Mouse (Mus musculus): ENCODE data around the gene Trp53i11.

The Trp53i11 gene

DNA sequence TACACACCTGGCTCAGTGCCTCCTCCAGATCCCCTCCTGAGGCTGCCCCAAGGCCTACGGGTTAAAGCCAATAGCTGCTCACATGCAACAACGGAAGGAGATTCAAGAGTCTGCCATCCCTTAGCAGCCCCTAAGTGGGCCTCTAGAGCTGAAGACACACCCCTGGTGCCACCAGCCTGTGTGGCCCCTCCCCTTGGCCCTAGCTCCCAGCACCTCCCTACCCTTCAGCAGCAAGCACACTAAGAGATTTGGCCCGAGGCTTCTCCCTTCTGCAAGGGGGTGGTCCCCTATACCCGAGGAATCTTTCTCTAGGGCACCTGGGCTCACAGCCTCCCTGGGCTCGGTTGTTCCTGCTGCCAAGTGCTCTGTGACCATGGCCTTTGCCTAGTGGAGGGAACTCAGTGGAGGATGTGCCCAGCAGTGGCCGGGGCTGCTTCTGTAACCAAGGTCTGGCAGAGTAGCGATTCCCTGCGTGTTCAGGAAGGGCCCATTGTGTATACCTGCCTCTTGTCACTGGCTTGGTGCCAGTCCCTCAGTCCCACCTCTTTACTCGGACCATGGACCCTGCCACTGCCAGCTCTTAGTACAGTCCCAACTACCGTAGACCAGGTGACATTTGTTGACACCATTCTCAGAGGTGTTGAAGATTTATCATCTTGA, 13.5 kb downstream of the Trp53i11 start:
- DNase-seq: no peak

DNA sequence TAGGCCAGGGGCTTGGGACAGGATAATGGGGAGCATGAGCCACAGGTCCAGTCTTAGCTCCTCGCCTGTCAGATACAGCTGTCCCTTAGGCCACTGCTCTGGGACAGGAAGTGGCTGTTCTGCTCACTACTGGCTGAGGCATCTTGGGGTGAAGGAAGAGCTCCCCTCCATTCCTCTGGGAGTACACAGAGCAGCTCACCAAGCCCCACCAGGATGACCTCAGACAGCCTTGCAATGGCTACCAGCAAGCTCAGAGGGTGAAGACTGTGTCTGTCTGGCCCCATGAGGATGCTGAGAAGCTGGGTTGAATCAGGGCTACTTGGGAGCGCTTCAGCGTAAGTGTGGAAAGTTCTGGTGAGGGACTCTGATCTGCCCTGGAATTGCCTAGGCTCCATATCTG, 14.6 kb downstream of the Trp53i11 start:
- DNase-seq: no peak

DNA sequence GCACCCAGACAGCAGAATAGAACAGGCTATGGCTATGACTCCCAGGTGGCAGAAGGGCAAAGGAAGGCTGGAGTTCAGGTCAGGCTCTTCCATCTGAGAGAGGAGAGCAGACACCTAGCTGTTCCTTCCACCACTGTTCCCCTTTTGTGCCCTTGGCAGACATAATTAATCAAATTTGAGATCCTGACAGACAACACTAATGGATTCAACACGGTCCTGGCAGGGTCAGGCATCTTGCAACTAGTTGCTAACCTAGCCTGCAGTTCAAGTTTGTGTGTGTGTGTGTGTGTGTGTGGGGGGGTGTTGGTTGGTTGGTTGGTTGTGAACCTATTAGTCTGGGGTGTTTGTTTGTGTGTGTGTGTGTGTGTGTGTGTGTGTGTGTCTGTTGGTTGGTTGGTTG, 15.4 kb downstream of the Trp53i11 start:
- no peak for DNase-seq

DNA sequence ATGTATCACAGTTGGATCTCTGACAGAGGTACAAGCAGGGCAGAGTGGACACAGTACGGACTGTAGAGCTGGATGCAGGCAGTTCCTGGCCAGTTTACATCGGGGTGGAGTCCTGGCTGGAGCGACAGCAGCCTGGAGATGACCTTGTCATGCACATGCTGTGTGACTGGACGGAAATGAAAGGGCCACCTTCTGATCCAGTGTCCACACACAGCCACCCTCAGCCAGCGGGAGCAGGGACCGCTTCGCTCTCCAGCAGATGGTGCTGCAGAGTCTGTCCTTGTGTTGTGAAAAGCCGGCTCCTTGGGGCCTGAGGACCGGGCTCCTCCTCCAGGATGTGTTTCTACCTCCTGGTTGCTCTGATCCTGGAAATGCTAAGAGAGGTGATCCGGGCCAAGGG, 16.3 kb downstream of the Trp53i11 start:
- DNase-seq: peak; percentile 87

DNA sequence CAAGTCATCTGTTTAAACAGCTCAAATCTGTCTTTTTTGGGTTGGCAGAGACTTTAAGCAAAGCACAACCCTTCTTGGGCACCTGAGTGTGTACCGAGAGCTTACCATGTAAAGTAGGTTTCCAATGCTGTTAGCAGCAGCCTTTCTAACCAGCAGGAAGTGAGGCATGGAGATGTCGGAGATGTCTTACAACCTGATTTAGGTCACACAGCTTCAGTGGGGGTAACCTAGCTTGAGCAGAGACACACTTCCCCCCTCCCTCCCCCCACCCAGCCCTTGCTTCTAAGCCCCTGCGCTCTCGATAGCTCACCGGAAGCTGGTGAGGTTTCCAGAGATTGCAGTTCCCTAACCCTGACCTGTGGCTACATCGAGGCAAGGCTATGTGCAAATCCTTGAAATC, 17.2 kb downstream of the Trp53i11 start:
- no peak for DNase-seq

DNA sequence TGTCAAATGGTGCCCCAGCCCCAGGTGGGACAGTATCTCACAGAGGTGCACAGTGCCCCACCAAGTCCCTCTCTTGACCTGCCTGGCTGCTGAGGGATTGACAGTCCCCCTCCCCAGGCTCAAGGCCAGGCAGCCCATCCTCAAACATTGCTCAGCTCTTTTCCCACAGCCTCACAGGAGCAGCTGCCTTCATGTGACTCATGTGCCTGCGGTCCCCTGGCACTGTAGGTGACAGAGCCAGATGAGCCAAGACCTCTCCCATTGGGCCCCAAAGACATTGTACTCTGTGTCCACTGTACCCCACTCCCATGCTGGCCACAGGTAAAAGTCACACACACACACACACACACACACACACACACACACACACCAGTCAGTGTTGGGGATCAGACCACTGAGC, 18.8 kb downstream of the Trp53i11 start:
- DNase-seq: no peak

DNA sequence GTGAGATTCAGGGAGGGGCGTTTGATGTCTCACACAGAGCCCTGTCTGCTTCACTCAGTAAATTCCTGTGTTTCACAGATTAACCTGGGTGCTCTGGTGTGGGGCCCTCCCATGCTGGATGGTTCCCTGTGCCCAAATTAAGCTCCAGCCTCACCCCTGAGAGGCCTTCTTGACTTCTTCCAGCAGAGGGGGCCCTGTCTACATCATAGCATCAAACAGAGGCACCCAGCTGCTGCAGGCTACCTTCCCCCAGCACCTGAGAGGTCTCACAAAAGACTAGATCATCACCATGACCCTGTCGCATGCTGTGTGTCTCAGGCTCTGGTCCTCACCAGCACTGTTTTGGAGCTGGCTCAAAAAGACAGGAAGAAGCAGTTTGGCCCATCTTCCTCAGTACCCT, 25.0 kb downstream of the Trp53i11 start:
- no peak for DNase-seq

DNA sequence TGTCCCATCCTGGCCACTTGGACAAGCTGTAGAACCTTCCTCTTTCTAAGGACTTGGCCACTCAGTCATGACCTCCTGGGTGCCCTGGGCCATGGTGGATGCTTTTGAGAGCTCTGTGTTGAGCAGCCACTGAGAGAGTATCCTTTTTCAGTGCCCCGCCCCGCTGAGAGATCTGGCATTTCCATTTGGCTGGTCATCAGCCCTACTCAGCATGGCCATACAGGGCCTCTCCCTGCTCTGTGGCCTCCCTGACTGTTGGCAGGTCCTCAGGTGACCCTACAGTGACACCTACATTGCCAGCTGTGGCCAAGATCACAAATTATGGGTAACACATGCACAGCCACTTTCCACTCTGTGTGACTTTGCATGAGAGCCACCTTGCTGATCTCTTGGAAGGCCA, 25.5 kb downstream of the Trp53i11 start:
- no peak for DNase-seq

DNA sequence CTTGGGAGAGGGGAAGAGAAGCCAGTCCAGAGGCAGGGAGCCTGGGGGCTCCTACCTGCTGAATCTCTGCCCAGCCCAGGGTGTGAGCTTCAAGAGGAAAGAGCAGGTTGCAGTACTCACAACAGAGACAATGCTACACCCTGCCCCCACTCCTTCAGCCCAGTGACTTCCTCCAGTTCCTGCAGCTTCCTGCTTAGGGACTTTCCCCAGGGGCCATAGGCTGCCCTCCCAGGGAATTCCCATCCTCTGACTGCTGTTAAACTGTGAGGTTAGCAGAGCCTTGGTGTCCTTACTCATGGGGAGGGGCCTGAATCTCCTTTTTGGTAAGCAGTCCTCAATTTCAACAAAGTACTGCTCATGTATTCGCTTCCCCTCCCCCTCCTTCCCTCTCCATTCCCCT, 26.8 kb downstream of the Trp53i11 start:
- no peak for DNase-seq

DNA sequence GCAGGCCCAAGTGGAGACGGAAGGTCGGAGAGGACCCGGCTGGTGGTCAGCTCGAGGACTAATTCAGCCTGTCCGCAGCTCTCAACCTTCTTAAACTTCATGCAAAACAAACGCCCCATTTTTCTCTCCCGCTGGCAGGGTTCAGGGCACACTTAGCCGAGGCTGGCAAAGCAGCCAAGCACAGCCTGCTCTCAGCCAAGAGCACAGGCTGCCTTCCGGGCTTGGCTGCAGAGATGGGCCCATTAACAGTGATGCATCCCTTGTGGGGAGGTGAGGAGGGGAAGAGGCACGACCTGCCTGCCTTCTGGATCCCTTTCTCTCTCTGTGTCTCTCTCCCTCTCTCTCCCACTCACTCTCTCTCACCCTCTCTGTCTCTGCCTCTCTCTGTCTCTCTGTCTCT, 28.4 kb downstream of the Trp53i11 start:
- DNase-seq: peak; percentile 93

DNA sequence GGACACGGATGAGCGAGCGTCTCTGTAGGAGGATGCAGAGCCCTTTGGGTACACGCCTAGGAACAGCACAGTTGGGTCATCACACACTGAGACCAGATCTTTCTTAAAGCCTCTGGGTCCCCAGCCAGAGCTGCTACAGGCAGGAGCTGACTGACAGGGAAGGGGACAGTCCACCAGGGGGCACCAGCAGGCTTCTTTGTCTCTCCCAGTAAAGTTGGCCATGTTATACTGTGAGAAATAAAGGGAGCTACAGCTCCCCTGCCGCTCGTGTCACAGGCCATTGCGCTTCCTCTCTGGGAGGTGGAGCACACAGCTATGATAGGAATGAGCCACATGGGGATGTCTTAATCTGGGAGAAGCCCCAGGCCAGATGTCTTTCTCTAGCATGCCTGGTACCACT, 29.7 kb downstream of the Trp53i11 start:
- peak; percentile 92 for DNase-seq

DNA sequence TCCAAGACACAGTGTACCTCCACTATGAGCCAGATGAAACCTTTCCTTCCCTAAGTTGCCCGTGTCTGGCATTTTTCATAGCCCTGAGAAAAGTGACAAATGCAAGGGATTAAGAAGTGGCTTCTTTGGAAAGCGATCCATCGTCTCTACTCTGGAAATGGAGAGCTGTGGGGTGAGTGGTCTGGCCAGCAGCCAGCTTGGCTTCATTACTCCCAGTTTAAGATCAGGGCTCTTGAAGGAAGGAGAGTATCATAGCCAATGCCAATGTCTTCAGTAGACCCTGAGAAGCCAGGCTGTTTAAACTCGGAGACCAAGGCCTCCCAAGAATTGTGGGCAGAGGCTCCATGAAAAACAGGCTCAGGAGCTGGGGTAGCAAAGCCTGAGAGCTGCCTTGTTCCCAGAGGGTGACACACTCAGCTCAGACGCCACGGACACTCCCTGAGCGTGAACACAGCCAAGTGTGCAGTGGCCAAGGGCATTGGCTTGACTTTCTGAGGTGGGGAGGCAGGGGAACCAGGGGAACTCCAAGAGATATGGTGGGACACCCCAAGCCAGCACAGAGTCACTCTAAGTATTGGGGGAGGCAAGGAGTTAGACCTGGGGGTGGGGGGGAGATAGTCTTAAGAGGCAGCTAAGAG, 31.1 kb downstream of the Trp53i11 start:
- DNase-seq: no peak

DNA sequence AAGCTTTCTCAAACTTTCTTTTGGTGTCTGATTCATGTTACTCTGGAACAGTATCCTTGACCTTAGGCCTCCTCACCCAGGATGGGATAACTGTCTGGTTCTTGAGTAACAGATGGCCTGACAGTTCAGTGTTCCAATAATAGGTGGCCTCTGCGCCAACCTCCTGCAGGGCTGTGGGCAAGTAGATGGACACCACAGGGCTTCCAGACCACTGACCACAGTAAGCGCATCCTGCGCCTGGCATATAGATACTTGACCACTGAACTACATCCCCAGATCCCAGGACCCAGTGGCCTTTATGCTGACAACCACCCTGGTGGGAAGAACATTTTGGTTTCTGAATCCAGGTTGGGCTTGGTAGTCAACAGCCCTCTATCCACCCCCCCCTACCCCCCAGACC, 32.2 kb downstream of the Trp53i11 start:
- peak; percentile 66 for DNase-seq

DNA sequence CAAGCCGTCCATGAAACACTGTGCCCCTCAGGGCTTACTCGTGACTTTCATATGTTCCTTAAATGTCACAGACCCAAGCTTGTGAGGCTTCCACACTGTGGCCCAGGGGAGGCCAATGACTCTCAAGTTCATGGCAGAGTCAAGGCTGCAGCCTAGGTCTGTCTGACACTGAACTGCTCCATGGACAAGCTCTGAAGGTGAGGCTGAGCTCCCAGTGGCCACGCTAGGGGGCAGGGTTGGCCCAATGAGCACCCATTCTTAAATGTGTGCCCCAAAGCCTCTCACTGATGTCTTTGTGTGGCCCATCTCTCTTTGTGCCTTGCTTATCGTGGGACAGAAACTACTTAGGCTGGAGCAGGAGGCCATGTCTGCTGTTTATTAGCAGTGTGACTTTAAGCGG, 33.1 kb downstream of the Trp53i11 start:
- no peak for DNase-seq

DNA sequence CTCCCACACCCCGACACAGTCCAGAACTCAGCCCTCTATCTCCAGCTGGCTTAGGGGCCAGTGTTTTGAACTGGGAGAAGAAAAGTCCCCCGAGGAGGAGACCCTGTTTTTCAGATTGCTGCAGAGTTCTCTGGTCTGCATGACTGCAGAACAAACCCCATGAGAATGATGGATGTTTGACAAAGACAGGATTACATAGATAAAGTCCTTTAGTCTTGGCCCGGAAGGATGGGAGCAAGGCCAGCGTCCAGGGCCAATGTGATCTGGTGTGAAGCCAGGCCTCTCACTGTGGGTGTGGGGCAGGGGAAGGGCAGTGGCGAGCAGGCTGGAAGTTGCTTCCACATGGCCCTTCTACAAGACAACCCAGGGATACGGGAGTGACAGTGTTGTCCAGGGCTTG, 36.1 kb downstream of the Trp53i11 start:
- peak; percentile 80 for DNase-seq

DNA sequence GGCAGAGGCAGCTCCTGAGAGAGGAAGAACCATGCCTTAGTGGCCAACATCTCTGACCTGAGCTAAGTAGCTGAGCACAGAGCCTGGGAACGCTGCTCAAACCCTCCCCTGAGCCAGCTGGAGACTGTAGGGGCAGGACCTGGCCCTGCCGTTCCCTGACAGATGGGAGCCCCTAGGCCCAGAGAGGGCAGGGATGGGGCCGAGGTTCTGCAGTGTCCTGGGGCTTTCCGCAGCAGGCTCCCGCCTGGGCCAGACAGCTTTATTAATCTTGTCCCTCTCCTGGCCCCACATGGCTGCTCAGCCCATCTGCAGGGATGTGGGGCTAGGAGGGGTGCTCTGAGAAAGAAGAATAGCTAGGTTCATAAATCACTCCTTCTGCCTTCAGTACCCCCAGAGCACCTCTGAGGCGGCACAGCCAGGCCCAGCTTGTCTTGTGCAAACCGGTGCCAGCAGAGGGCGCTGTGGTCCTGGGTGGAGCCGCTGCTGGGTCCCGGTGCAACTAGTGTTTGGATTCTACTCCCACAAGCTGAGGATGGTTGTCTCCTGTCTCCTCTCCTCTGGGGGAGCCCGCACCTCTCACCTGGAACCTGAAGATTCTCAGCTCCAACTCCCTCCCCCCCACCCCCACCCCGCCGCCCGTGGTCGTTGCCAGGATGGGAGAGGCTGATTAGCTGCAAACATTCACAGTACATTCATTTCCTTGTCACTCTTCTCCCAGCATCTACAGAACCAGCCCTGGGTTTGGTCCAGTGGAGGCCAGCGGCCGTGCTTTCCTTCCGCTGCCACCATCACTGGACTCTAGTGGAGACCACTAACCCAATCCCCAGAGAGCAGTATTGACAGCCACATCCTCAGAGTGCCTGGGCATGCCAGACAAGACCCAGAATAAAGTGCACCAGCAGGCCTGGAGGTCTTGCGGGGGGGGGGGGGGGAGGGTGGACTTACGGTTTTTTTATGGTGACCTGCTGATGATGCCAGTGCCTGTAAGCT, 39.6 kb downstream of the Trp53i11 start:
- peak; percentile 87 for DNase-seq

DNA sequence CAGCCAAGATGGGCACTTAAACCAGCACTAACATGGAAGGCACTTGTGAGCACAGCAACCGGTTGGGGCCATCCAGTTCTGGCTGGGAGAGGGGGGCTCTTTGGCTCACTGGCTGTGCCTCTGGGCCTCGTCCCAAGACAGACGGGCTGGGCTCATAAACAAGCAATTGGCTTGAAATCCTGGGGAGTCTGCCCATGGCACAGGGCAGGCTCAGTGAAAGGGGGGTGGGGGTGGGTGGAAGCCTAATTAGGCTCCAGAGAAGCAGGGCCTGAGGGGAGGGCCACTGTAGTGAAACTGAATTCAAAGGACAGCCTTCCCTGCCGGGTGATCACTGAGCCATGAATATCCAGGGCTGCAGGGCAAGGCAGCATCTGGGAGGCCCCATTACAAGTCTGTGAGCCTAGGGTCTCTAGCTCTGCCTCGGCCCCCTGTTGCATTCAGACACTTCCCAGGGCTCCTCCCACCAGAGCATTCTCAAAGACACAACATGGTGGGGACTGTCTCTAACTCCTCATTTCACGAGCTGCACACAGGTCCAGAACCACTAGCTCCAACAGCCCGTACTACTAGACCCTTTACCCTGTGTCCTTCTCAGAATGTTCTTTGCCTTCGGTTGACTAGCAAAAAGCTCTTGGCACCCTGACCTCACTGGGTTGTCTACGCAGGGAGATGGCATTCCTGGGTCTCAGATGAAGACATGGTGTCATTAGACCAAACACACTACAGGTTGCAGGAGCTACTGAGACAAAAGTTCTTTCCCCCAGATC, 40.5 kb downstream of the Trp53i11 start:
- DNase-seq: peak; percentile 65

DNA sequence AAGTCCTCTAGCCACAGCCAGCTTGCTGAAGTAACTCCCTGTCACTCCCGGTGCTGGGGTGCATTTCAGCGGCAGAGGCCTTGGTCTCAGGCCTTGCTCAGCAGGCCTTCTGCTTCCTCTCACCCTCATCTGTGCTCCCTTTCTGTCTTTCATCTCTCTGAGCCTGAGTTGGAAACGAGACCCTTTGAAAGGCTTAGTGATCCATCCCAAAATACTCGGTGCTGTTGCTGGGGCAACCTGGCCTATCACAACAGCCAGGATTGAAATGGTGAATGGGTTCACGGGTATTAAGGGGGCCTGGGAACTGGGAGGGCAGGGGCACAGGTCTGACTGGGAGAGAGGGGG, 41.1 kb downstream of the Trp53i11 start:
- DNase-seq: no peak

DNA sequence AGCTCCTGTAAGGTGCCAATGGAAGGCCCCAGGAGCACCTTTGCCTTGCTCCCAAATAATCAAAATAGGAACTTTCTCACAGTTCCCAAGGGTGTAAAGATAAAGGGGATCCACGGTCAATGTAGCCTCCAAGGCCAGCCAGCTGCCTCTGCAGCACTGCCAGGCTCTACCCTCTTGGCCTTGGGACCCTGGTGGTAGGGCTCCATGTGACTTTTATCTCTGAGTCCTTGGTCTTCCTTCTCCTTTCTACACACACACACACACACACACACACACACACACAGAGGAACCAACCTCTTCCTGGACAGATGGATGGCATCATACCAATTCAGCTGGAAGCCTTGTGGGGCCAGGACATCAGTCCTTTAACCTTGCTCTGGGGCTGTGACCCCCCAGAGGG, 44.8 kb downstream of the Trp53i11 start:
- DNase-seq: no peak

DNA sequence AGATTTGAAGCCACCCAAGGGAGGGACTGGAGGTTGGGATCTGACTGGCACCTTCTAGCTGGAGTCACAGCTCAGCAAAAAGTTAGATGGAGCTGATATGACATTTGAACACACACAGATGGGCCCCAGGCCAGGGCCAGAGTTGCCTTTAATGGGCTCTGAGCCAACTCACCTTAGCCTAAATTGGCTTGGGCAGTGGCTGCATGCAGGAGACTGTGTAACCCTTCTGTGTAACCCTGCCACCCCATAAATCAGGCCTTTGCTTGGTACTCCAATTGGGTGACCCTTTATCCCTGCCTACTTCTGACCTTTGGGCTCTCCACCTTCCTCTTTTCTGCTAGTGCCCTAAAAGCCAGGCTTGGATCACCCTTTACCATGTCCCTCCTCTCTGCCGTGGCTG, 49.7 kb downstream of the Trp53i11 start:
- DNase-seq: no peak

DNA sequence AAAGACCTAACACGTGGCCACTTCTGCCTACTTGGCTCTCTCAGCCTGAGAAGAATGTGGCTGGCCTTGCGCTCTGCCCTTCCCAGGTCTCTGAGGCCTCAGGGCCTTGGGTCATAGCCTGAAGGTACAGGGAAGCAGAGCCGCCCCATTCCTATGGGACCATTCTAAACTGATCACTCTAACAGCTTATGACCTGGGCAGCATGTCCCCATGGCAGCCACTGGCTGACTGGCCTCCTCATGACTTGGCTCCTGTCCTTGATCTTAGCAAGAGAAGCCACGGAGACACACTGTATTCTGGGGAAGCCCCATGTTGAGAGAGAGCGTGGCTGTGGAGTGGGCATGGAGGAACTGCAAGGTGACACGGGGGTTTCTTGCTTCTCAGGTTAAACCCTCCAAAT, 51.5 kb downstream of the Trp53i11 start:
- DNase-seq: no peak

DNA sequence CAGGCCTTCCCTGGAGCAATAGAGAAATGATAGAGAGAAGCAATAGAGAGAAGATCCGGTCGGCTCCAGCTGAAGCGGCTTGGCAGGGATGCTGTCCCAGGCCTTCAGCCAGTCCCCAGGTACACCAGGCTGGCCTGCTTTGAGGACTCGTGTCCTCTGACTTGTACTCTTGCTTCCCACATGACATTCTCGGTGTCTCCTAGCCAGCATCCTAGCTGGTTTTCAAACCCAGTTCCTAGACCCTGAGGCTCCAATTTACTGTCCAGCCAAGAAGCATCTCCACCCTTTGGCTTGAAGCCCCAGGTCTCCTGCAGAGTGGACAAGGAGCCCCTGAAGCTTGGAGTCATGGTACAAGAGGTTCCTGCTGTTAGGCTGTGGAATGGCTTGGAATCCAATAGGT, 54.8 kb downstream of the Trp53i11 start:
- DNase-seq: peak; percentile 77

DNA sequence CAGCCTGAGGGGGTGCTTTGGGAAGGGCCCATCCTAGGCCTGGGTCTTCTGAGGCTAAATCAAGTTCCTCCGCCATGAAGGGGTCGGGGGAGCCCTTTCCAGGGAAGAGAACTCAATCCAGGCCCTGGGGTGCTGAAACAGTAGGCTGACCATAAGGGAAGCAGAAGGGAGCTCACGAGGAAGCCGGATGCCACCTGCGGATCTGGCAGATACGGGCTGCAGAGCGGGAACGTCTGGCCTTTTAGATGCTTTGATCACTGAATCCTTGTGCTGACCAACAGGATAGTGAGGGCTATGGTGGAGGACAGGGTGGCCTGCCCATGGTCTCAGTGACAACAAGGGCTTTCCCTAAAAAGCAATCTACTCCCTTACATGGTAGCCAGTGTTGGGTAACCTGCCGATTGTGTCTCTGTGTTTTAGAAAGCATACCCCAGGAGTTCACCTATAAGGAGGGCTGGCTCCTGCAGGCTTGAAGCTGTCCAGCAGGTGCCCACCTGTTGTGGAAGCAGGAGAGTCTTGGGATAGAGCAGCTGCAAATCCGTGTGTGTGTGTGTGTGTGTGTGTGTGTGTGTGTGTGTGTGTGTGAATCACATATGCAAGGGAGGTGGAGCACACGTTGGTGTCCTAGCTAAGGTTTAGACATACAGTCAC, 56.2 kb downstream of the Trp53i11 start:
- DNase-seq: peak; percentile 85
